Mouse (Mus musculus): ENCODE data around the gene Arhgap42.

- TF ChIP-seq GATA1 (IDR thresholded peaks at IDR 0.05; ENCODE audit: low read length) (no peak), TAL1 (IDR thresholded peaks at IDR 0.05; ENCODE audit: low read length) (no peak)
Measured at GRCm38 (mm10) chr9:9218301-9218700, 20.6 kb downstream of the Arhgap42 start.
